Mouse (Mus musculus) heart, embryonic 15.5 days (tissue): ENCODE results near the gene Ddx56. TPM values are rescaled to one million over a fixed set of nuclear protein-coding genes. Genes with fewer than 3 reads are reported as not detected.

Experiments used
- ATAC-seq: fragments of 200-750 bp; cut with Nextera tagmentation; replicated peaks from 2 replicates; pipeline ENCODE4 v1.8.0; 2017; ENCODE audit warnings: low read depth, moderate TSS enrichment; ENCODE audit not compliant: insufficient number of reproducible peaks, insufficient read depth, low FRiP score
- H3K27ac ChIP-seq: fragments of 300-500 bp; sonication (generic); 2 replicates; pipeline ENCODE4 v1.5.1; 2015; ENCODE audit warnings: mild to moderate bottlenecking, inconsistent platforms
- H3K27me3 ChIP-seq: fragments of 300-500 bp; sonication (generic); 2 replicates; pipeline ENCODE4 v1.6.1; 2015; ENCODE audit warnings: inconsistent platforms
- H3K36me3 ChIP-seq: fragments of 300-500 bp; sonication (generic); 2 replicates; pipeline ENCODE4 v1.6.1; 2015; ENCODE audit warnings: mild to moderate bottlenecking, inconsistent platforms
- H3K4me1 ChIP-seq: fragments of 300-500 bp; sonication (generic); replicated peaks from 2 replicates; pipeline ENCODE4 v1.6.1; 2015; ENCODE audit warnings: inconsistent platforms
- H3K4me2 ChIP-seq: fragments of 300-500 bp; sonication (generic); 2 replicates; pipeline ENCODE4 v1.6.1; 2015; ENCODE audit warnings: inconsistent platforms, mild to moderate bottlenecking, moderate library complexity
- H3K4me3 ChIP-seq: fragments of 300-500 bp; sonication (generic); 2 replicates; pipeline ENCODE4 v1.5.1; 2015; ENCODE audit warnings: mild to moderate bottlenecking, inconsistent platforms
- H3K9ac ChIP-seq: fragments of 300-500 bp; sonication (generic); 2 replicates; pipeline ENCODE4 v1.6.1; 2015; ENCODE audit warnings: mild to moderate bottlenecking, inconsistent platforms
- H3K9me3 ChIP-seq: fragments of 300-500 bp; sonication (generic); replicated peaks from 2 replicates; pipeline ENCODE4 v1.6.1; 2016; ENCODE audit warnings: inconsistent platforms
- WGBS: fragments of 180-500 bp; shearing (Covaris S2); methylation state at CpG from one replicate; pipeline ENCODE4 v1.1.7; 2015; ENCODE audit warnings: mixed read lengths; 5-methylcytosine and 5-hydroxymethylcytosine counted together
- polyA plus RNA-seq: library from polyadenylated mRNA; unstranded; fragments of >200 nt; fragmentation: Nextera tagmentation; extraction: Ambion mirVana; gene quantifications from 2 replicates; pipeline ENCODE4 v1.2.1, GENCODE M21; 2015

Gene Ddx56
- polyA plus RNA-seq, 1 experiment from 2014 or later = 45.8 TPM

DNA sequence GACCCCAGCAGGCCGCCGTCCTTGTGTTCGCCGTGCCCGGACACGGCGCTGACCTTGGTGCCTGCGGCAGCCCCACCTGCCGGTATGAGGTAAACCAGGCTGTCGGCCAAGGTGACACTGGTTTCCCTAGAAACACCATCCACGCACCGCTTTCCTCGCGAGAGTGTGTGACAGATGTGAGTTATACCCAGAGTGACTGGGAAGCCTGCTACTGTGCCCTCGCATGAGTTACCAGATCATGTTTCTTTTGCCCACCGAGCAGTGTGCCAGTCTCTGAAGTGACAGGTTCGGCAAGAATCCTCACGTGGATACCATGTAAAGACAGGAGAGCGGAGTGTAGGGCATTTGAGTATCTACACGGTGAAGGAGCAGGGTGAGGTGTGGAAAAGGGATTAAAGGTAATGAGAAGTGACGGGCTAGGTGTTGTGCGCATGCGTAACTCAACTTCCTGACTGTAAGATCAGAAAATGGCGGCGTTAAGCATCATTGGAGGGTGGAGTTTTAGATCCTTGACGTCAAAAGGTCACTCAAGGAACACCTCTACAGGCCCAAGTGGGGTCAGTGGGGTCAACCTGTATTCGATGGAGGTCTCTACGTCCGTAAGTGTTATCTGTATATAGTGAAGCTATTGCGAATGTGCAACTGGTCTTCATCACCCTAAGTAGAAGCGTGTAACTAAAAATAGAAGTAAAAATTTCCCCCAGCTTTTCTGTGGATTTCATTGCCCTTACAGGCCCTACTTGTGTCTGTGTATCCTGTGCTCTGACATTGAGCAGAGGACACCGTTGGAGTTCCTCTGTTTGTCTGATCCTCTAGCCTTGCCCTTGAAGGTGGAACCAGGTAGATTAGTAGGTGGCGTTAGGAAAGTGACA, 24.8 kb upstream of the Ddx56 start:
- Histone ChIP-seq H3K9me3 (no peaks in the 10 kb centered on the region), H3K4me3 (peak overlapping the region; percentile 79), H3K9ac (peak overlapping the region; percentile 83), H3K27me3 (no peaks in the 10 kb centered on the region), H3K36me3 (peaks cover 5% of the 10 kb centered on the region), H3K4me1 (peaks cover 17% of the 10 kb centered on the region), H3K4me2 (peak overlapping the region; percentile 69), H3K27ac (peak overlapping the region; percentile 97)
- WGBS = 8% methylated on average over 33 of the region's 33 CpGs
- ATAC-seq = peak; percentile 10; the same call in 1 of the 2 replicates

DNA sequence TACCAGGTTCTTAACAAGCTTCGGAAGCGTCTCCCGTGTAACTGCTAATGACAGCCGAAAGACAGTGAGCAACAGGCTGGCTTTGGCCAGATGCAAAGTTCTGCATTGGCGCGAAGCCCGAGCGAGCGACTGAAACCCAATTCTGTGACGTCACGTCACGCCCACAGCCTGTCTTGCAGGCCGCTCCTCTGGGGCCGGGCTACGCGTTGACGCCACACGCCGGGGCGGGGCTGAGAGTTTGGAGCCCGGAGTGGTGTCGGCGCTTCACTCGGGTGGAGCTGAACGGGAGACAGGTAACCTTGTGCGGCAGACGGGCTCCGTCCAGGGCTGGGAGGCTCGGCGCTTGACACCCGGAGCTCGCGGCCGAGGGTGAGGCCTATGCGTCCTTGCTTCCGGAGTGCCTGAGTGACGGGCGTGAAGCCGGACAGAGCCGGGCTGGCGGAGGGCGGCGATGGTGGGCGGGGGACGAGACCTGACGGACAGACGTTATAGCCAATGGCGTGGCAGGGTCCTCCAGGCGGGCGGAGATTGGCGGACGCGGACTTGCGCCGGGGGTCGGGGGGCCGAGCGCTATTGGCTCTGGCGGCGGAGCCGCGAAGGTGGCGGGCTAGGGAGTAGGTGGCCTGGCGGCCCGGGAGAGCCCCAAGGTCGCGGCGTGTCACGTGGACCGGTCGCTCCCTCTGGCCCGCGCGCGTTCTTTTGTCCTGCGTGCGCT, 24.0 kb upstream of the Ddx56 start, which contains the start of gene Ogdh:
TSS of gene Ogdh (plus strand) at position 233 of the 715 bp plus-strand sequence.
- H3K27me3 ChIP-seq = no peaks in the 10 kb centered on the region
- peaks cover 17% of the 10 kb centered on the region for H3K4me1 ChIP-seq
- H3K36me3 ChIP-seq = no peaks in the 10 kb centered on the region
- H3K27ac ChIP-seq = peak within 1 kb of the TSS; percentile 97
- H3K9me3 ChIP-seq = no peaks in the 10 kb centered on the region
- peak within 1 kb of the TSS; percentile 83 for H3K9ac ChIP-seq
- H3K4me3 ChIP-seq = peak within 1 kb of the TSS; percentile 79
- peak within 1 kb of the TSS; percentile 69 for H3K4me2 ChIP-seq
- peak; percentile 97 for ATAC-seq
- under 1% methylated on average over 77 of the region's 77 CpGs for WGBS

DNA sequence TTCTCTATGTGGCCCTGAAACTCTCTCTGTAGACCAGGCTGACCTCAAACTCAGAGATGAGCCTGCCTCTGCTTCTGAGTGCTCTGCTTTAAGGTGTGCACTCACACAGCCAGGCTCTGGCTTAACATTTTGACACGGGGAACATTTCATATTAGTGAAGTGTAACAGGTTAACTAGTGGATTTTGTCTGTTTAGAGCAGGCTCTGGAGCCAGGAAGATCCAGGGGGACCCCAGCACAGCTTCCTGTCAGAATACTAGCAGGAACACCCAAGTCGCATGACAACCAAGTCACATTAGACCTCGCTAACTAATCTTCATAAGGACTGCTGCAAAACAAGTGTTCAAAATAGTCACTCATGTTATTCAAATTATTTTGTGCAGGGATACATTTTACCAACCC, 23.3 kb upstream of the Ddx56 start:
- no peak for ATAC-seq
- peak overlapping the region; percentile 83 for H3K9ac ChIP-seq
- 36% methylated on average over 3 of the region's 3 CpGs for WGBS
- peak overlapping the region; percentile 97 for H3K27ac ChIP-seq
- H3K36me3 ChIP-seq = no peaks in the 10 kb centered on the region
- no peaks in the 10 kb centered on the region for H3K9me3 ChIP-seq
- H3K4me1 ChIP-seq = peaks cover 17% of the 10 kb centered on the region
- H3K4me3 ChIP-seq = peak overlapping the region; percentile 79
- peak overlapping the region; percentile 69 for H3K4me2 ChIP-seq
- H3K27me3 ChIP-seq = no peaks in the 10 kb centered on the region

DNA sequence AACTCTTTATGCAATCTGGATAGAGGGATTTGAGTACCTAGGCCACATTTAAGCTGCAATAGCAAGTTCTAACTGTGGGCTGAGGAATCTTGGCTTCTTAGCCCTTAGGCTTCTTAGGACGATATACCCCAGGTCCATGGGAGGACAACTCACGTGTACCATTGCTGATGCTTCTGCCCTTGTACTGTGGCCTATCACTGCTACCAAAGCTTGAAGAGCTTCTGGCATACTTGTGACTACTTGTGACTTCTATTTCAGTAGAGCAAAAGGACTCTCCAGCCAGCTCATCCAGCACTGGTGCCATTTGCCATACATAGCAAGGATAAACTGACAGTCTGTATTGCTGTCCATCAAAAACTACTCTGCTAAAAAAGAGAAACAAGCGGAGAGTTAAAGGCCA, 22.6 kb upstream of the Ddx56 start:
- Histone ChIP-seq H3K4me3 (no peak overlapping the region), H3K4me2 (no peak overlapping the region), H3K27me3 (no peaks in the 10 kb centered on the region; the same call in 1 of the 2 replicates), H3K4me1 (peaks cover 17% of the 10 kb centered on the region), H3K27ac (no peak overlapping the region), H3K9me3 (no peaks in the 10 kb centered on the region), H3K9ac (no peak overlapping the region), H3K36me3 (no peaks in the 10 kb centered on the region)
- WGBS = 90% methylated on average over 3 of the region's 3 CpGs
- no peak for ATAC-seq

DNA sequence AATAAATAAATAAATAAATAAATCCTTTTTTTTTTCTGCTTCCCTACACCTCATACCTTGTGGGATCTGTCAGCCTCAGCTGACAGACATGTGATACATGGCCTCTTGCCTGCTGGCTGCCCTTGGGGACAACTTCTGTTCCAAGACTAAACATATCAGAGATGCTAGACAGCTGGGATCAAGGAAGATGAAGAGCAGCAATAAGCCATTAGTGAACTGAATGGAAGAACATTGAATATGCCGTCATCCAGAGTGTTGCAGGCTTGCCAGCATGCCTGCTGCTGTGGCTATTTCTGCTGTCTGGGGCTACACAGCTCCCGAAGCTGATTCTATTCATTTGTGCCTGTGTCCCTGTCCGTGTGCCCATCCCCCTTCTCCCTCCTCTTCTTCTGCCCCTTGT, 15.4 kb upstream of the Ddx56 start:
- WGBS = 60% methylated on average over 3 of the region's 3 CpGs
- no peak overlapping the region for H3K9ac ChIP-seq
- H3K4me3 ChIP-seq = no peak overlapping the region
- no peaks in the 10 kb centered on the region for H3K36me3 ChIP-seq
- no peak overlapping the region for H3K27ac ChIP-seq
- H3K27me3 ChIP-seq = no peaks in the 10 kb centered on the region; the same call in 1 of the 2 replicates
- no peaks in the 10 kb centered on the region; the same call in 1 of the 2 replicates for H3K9me3 ChIP-seq
- ATAC-seq = peak; percentile 55; the same call in 1 of the 2 replicates
- no peaks in the 10 kb centered on the region for H3K4me1 ChIP-seq
- no peak overlapping the region for H3K4me2 ChIP-seq

DNA sequence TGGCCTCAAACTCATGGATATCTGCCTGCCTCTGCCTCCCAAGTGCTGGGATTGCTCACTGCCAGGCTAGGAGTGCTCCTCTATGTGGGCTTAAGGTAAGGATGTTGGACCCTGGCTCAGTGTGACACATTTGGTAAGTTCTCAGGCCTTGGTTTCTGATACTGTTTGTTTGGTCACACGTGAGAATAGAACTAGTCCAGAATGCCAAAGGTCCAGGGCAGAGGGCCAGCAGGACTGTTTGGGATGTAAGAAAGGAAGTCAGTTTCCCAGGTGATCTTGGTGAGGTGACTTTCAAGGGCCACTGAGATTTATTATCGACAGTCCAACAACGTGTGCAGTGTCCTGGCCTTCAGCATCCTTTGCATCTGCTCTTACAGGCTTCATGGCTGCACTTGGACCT, 8.9 kb upstream of the Ddx56 start:
- H3K9me3 ChIP-seq = no peaks in the 10 kb centered on the region; the same call in 1 of the 2 replicates
- H3K4me1 ChIP-seq = peaks cover 18% of the 10 kb centered on the region
- no peak overlapping the region for H3K4me2 ChIP-seq
- peaks cover 4% of the 10 kb centered on the region for H3K36me3 ChIP-seq
- ATAC-seq = no peak
- H3K27me3 ChIP-seq = no peaks in the 10 kb centered on the region
- no peak overlapping the region for H3K4me3 ChIP-seq
- no peak overlapping the region for H3K27ac ChIP-seq
- H3K9ac ChIP-seq = no peak overlapping the region
- WGBS = 71% methylated on average over 3 of the region's 3 CpGs

DNA sequence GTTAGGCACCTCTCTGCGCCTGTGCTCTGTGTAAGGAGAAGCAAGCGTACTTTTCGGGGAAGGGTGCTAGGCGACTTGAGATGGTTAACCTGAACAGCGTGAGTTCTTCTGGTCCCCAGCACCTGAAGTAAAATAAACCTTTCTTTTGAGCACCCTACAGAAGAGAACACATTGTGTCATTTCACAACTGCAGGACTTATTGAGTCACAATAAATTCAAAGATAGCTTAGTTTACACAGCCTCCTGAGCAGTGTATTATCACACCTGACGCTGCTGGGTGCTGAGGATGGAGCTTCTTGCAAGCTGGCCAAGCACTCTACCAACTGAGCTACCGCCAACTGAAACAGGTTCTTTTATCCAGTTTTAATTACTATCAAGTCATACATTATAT, 7.5 kb upstream of the Ddx56 start:
- WGBS = 23% methylated on average over 7 of the region's 7 CpGs
- H3K4me2 ChIP-seq = peak overlapping the region; percentile 83
- peak overlapping the region; percentile 75 for H3K27ac ChIP-seq
- H3K27me3 ChIP-seq = no peaks in the 10 kb centered on the region
- peaks cover 18% of the 10 kb centered on the region for H3K4me1 ChIP-seq
- peaks cover 16% of the 10 kb centered on the region for H3K36me3 ChIP-seq
- no peaks in the 10 kb centered on the region; the same call in 1 of the 2 replicates for H3K9me3 ChIP-seq
- no peak for ATAC-seq
- peak overlapping the region; percentile 95 for H3K4me3 ChIP-seq
- H3K9ac ChIP-seq = peak overlapping the region; percentile 63

DNA sequence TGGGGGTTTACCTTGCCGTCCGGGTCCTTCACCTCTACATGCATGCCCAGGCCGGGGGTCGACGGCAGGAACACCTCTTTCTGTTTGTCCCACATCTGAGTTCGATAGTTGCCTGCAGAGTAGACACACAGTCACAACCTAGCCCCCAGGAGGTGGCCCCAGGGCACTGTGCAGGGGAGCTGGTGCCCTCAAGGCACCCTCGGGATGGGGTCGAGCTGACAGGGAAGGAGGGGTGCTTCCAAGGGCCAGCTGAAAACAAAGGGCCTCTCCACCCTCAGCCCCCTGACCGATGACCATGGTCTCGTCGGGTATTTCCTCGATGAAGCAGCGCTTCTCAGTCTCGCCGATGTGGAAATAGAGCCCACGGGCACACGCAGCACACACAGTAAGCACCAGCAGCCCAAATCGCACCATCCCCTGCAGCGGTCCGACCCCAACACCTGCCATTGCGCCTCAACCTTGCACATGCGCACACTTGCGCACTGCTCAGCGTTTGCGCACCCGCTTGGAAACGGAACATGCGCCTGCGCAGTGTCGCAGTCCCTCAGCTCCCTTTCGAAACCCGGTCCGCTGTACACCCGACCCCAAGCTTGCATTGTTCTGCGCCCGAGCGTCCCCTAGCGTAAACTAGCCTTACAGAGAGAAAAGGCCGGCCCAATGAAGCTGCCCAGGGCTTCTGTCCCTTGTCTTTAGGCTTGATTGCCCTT, 7.0 kb upstream of the Ddx56 start, which contains the start of gene Tmed4:
TSS of gene Tmed4 (minus strand) at position 484 of the 707 bp plus-strand sequence.
- peak within 1 kb of the TSS; percentile 83 for H3K4me2 ChIP-seq
- no peaks in the 10 kb centered on the region for H3K9me3 ChIP-seq
- H3K4me3 ChIP-seq = peak within 1 kb of the TSS; percentile 95
- ATAC-seq = peak; percentile 97
- under 1% methylated on average over 39 of the region's 39 CpGs for WGBS
- H3K4me1 ChIP-seq = peaks cover 18% of the 10 kb centered on the region
- H3K36me3 ChIP-seq = peaks cover 19% of the 10 kb centered on the region
- H3K27me3 ChIP-seq = no peaks in the 10 kb centered on the region
- peak within 1 kb of the TSS; percentile 97 for H3K9ac ChIP-seq
- H3K27ac ChIP-seq = peak within 1 kb of the TSS; percentile 75

DNA sequence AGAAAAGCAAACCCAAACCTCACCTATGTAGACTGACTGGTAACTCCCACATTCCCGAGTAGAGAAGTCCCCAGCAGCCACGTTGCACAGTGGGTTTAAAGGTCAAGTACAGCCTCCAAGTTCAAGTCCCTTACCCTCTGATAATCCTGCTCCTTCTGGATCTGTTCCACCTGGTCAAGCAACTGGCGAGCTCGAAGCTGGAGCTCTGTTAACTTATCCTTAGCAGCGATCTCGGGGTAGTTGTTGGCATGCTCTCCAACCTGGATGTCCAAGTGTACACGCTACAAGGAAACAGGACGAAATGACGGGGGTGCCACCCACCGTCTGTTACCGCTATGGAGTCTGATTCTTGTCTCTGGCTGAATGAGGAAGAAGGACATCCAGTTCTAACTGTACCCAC, 6.0 kb upstream of the Ddx56 start:
- ATAC-seq = no peak
- Histone ChIP-seq H3K4me2 (peak overlapping the region; percentile 83), H3K4me3 (peak overlapping the region; percentile 95), H3K4me1 (peaks cover 18% of the 10 kb centered on the region), H3K9me3 (no peaks in the 10 kb centered on the region), H3K9ac (peak overlapping the region; percentile 97), H3K36me3 (peaks cover 19% of the 10 kb centered on the region), H3K27me3 (no peaks in the 10 kb centered on the region), H3K27ac (no peak overlapping the region)
- WGBS = 48% methylated on average over 11 of the region's 11 CpGs

DNA sequence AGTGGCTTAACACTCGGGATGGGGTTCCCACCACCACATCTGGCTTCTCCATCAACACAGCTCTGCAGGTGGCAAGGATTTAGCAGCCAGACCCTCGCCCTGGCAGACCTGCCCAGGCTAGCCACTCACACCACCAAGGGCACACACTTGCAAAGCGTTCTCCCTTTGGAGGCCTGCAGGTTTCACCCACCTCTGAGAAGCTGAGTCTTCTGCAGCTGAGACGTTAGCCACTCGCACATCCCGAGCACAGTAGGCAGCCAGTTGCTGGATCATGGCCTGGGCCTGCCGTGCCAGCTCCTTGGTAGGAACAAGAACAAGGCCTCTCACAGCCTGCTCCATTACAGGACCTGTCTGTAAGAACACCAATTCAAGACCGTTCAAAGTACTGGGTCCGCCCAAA, 951 bp downstream of the Ddx56 start:
- H3K4me3 ChIP-seq = peak overlapping the region; percentile 84
- peak overlapping the region; percentile 89 for H3K9ac ChIP-seq
- peaks cover 17% of the 10 kb centered on the region for H3K4me1 ChIP-seq
- no peak overlapping the region for H3K27ac ChIP-seq
- peak overlapping the region; percentile 91 for H3K4me2 ChIP-seq
- peaks cover 59% of the 10 kb centered on the region for H3K36me3 ChIP-seq
- no peaks in the 10 kb centered on the region for H3K27me3 ChIP-seq
- no peak for ATAC-seq
- 60% methylated on average over 9 of the region's 9 CpGs for WGBS
- H3K9me3 ChIP-seq = no peaks in the 10 kb centered on the region
